Mouse (Mus musculus): ENCODE measurements around the gene Ak7.

- TF ChIP-seq CTCF (IDR thresholded peaks at IDR 0.05; ENCODE audit: low read depth) (no peak), EP300 (IDR thresholded peaks at IDR 0.05; ENCODE audit: low read depth) (peak; percentile 85)
Measured at GRCm38 (mm10) chr12:105724616-105725015, 18.8 kb downstream of the Ak7 start.

All from liver, embryonic 14.5 days (tissue).